Mouse (Mus musculus) lung, postnatal 0 days (tissue): Measurements from ENCODE around the gene Stx18.

Experiments
- CTCF ChIP-seq: IDR thresholded peaks from 2 replicates; pipeline ENCODE4 v1.5.1; 2016; ENCODE audit warnings: antibody characterized with exemption, mild to moderate bottlenecking
- EP300 ChIP-seq: IDR thresholded peaks from 2 replicates; pipeline ENCODE4 v1.6.1; 2016; ENCODE audit warnings: antibody characterized with exemption, mild to moderate bottlenecking, control low read depth

GRCm38 (mm10) chr5:38121699-38122098 lies 83.2 kb downstream of the Stx18 start:
- no peak for TF ChIP-seq CTCF
- TF ChIP-seq EP300, result no peak
